Mouse (Mus musculus) kidney, embryonic 14.5 days (tissue): Measurements from ENCODE around the gene Ak4. TPM values are rescaled to one million over a fixed set of nuclear protein-coding genes. Genes with fewer than 3 reads are reported as not detected.

ENCODE experiments used
- ATAC-seq: fragments of 200-750 bp; cut with Nextera tagmentation; 2 replicates; pipeline ENCODE4 v1.8.0; 2017; ENCODE audit warnings: moderate number of reproducible peaks, mild to moderate bottlenecking, moderate TSS enrichment, moderate library complexity; ENCODE audit not compliant: low FRiP score, low TSS enrichment
- H3K27ac ChIP-seq: fragments of 300-500 bp; sonication (generic); 2 replicates; pipeline ENCODE4 v1.5.1; 2014; ENCODE audit warnings: low read depth, mild to moderate bottlenecking, low read length, moderate library complexity, mixed read lengths
- H3K27me3 ChIP-seq: fragments of 300-500 bp; sonication (generic); 2 replicates; pipeline ENCODE4 v1.6.1; 2014; ENCODE audit warnings: mild to moderate bottlenecking, low read length; ENCODE audit not compliant: control insufficient read depth, insufficient read depth
- H3K36me3 ChIP-seq: fragments of 300-500 bp; sonication (generic); 2 replicates; pipeline ENCODE4 v1.6.1; 2014; ENCODE audit warnings: low read length, mixed read lengths; ENCODE audit not compliant: control insufficient read depth, insufficient read depth
- H3K4me1 ChIP-seq: fragments of 300-500 bp; sonication (generic); 2 replicates; pipeline ENCODE4 v1.6.1; 2014; ENCODE audit warnings: low read length, mixed read lengths; ENCODE audit not compliant: control insufficient read depth, insufficient read depth
- H3K4me2 ChIP-seq: fragments of 300-500 bp; sonication (generic); replicated peaks from 2 replicates; pipeline ENCODE4 v1.6.1; 2014; ENCODE audit warnings: low read depth, mild to moderate bottlenecking, low read length
- H3K4me3 ChIP-seq: fragments of 300-500 bp; sonication (generic); 2 replicates; pipeline ENCODE4 v1.5.1; 2014; ENCODE audit warnings: mild to moderate bottlenecking, low read length
- H3K9ac ChIP-seq: fragments of 300-500 bp; sonication (generic); 2 replicates; pipeline ENCODE4 v1.6.1; 2014; ENCODE audit warnings: low read depth, mild to moderate bottlenecking, low read length, moderate library complexity
- H3K9me3 ChIP-seq: fragments of 300-500 bp; sonication (generic); 2 replicates; pipeline ENCODE4 v1.6.1; 2016; ENCODE audit warnings: low read length; ENCODE audit not compliant: control insufficient read depth
- WGBS: fragments of 180-500 bp; shearing (Covaris S2); extraction: QIAGEN DNeasy Blood & Tissue Kit; methylation state at CpG from one replicate; pipeline ENCODE4 v1.1.7; 2014; 5-methylcytosine and 5-hydroxymethylcytosine counted together
- polyA plus RNA-seq: library from polyadenylated mRNA; unstranded; fragments of >200 nt; fragmentation: Nextera tagmentation; extraction: Ambion mirVana; gene quantifications from 2 replicates; pipeline ENCODE4 v1.2.1, GENCODE M21; 2014

Gene Ak4
- polyA plus RNA-seq, 1 experiment from 2014 or later = 5.1 TPM

DNA sequence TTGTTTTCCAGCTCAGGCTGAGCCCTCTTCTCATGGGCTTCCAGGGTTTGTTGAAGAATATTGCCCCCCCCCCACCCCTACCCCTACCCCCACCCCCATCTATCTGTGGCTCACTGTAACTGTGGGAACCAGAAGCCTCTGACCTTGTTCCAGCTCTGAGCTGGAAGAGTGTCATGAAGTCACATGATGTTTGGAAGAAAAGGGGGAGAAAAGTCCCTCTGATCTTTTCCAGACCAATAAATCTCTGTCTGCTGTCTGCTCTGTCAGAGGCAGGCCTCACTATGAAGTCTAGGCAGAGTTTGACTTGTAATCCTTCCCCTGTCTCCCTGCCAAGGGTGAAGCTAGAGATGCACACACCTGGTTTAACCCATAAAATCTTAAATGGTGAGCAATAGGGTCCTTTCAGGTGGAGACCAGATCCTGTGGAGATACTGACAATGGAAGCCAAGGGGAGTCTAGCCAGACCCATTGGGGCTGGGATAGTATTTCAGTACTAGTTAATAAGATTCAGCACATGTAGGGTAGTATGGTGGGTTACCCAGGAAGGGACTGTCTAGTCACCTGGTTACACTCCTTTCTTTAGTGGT is 74.6 kb downstream of the Ak4 start:
- 0 out of 2 replicates have a peak, but pooled peaks have one; percentile 45 for ATAC-seq
- Histone ChIP-seq H3K27me3 (peaks cover 29% of the 10 kb centered on the region), H3K27ac (no peak overlapping the region), H3K4me3 (no peak overlapping the region), H3K4me1 (no peaks in the 10 kb centered on the region; the same call in 1 of the 2 replicates), H3K9me3 (no peaks in the 10 kb centered on the region), H3K4me2 (no peak overlapping the region), H3K9ac (no peak overlapping the region), H3K36me3 (no peaks in the 10 kb centered on the region)

DNA sequence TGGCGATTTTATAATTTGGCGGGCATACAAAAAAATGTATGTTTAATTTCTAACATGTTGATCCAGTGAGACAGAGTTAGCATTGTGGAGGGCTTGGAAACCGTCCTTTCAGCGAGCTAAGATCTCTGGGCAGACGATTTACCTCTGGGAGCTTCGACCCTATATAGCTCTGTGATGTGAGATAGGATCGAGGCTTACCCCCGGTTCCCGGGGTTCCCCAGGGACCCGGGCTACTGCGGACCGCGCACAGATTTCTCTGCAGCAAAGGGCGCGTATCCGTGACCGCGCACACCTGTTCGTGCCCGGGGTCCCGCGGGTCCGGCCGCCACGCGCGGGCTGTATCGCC is 77.1 kb downstream of the Ak4 start:
- no peaks in the 10 kb centered on the region for H3K9me3 ChIP-seq
- peaks cover 34% of the 10 kb centered on the region for H3K27me3 ChIP-seq
- peak overlapping the region; percentile 46 for H3K9ac ChIP-seq
- no peak for ATAC-seq
- H3K36me3 ChIP-seq = no peaks in the 10 kb centered on the region
- H3K4me2 ChIP-seq = peak overlapping the region; percentile 98
- peak overlapping the region; percentile 58 for H3K4me3 ChIP-seq
- no peak overlapping the region for H3K27ac ChIP-seq
- no peaks in the 10 kb centered on the region; the same call in 1 of the 2 replicates for H3K4me1 ChIP-seq
- 1% methylated on average over 28 of the region's 28 CpGs for WGBS

DNA sequence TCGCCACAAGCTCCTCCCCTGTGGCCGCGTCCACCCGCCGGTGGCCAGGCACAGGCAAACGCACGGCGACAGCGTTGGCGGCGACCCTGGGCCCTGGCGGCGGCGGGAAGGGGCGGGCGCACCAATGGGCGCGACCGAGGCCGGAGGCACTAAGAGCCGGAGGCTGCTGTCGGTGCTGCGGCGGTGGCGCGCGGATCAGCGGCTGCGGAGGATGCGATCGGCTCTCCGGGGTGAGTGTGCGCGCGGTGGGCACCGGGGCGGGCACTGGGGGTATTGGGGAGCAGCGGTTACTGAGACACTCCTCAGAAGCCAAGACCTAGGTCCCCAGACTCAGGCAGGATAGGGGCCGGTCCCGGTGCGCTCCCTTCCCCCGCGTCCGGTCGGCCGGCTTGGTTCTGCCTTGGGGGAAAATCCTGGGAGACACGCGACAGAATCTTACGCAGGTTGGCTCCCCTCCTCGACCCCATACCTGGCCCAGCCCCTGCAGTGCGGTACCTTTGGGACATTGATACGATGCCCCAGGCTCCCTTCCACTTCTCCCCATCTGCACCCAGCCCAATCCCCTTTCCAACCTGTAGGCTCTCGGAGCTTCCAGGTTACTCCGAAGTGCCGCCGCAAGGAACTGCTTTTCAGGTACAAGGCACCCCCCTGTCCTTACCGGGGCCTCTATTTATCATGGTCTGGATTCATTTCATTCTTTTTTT is 77.6 kb downstream of the Ak4 start, which contains the start of gene Dnajc6:
Dnajc6 (plus strand) TSS at position 115 of the 704 bp plus-strand sequence.
- peak; percentile 56 for ATAC-seq
- H3K36me3 ChIP-seq = no peaks in the 10 kb centered on the region
- H3K9ac ChIP-seq = peak within 1 kb of the TSS; percentile 46
- no peak within 1 kb of the TSS for H3K27ac ChIP-seq
- H3K4me1 ChIP-seq = no peaks in the 10 kb centered on the region; the same call in 1 of the 2 replicates
- H3K9me3 ChIP-seq = no peaks in the 10 kb centered on the region
- H3K4me2 ChIP-seq = peak within 1 kb of the TSS; percentile 98
- WGBS = under 1% methylated on average over 44 of the region's 57 CpGs
- H3K4me3 ChIP-seq = peak within 1 kb of the TSS; percentile 58
- H3K27me3 ChIP-seq = peaks cover 34% of the 10 kb centered on the region

DNA sequence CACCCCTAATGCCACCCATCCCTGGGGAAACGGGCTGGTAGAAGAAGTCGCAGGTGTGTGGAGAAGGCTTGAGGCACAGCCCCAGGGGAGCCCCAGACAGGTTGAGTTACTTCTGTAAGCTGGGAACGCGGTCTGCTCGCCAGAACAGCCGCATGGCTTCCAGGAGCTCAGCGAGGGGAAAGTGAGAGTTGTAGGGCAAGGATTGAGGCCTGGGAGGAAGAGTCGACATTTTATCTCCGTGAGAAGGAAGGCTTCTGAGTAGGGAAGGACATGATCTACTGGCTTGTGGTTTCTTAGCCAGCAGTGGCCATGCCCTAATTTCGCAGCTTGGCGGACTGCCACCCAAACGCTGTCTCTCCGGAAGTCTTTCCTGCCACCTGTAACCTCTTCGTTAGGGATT is 78.3 kb downstream of the Ak4 start:
- Histone ChIP-seq H3K27ac (no peak overlapping the region), H3K36me3 (no peaks in the 10 kb centered on the region), H3K4me1 (no peaks in the 10 kb centered on the region; the same call in 1 of the 2 replicates), H3K4me3 (peak overlapping the region; percentile 58), H3K4me2 (peak overlapping the region; percentile 98), H3K9ac (no peak overlapping the region), H3K9me3 (no peaks in the 10 kb centered on the region), H3K27me3 (peaks cover 34% of the 10 kb centered on the region)
- WGBS = 4% methylated on average over 14 of the region's 14 CpGs
- ATAC-seq = no peak

DNA sequence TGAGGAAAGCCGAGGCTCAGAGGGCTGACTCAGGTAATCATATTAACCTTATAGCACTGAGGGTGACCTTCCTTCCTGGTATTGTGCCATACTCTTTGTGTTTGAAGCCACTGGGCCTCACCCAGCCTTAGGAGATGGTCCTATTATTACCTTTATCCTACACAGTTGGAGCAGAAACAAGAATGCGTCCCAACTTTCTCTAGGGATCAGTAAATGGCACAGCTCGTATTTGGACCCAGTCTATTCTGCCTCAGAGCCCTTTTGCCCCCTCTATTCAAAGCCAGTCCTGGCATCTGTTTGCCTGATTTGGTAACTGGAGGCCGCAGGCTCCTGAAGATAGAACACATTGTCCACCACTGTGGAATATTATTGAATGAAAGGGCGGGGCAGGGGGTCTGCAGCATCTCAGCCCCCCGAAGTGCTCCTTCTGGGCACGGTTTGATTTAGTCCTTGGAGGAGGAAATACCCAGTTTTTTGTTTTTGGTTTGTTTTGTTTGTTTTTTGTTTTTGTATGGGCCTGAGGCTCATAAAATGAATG is 85.5 kb downstream of the Ak4 start:
- Histone ChIP-seq H3K9ac (no peak overlapping the region), H3K27ac (no peak overlapping the region), H3K4me2 (no peak overlapping the region), H3K4me3 (no peak overlapping the region), H3K27me3 (peaks cover 8% of the 10 kb centered on the region), H3K36me3 (no peaks in the 10 kb centered on the region), H3K9me3 (no peaks in the 10 kb centered on the region), H3K4me1 (no peaks in the 10 kb centered on the region)
- 84% methylated on average over 7 of the region's 7 CpGs for WGBS
- no peak for ATAC-seq

DNA sequence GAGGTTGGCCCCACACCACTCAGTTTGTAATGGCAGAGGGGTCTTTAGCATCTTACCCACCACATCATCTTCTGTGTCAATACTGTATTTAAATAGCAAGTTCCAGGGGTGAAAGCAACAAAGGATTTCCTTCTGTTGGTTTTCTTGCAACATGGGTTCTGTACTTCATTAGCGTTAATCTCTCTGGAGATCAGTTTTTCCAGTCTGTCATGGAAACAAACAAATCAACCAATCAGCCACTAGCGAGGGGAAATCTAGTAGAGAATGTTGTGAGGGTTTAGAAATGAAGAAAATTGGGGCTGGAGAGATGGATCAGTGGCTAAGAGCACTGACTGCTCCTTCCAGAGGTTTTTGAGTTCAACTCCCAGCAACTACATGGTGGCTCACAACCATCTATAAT is 86.9 kb downstream of the Ak4 start:
- no peak overlapping the region for H3K4me3 ChIP-seq
- no peak for ATAC-seq
- H3K4me2 ChIP-seq = no peak overlapping the region
- 78% methylated on average over 2 of the region's 2 CpGs for WGBS
- no peak overlapping the region for H3K9ac ChIP-seq
- H3K36me3 ChIP-seq = no peaks in the 10 kb centered on the region
- peaks cover 8% of the 10 kb centered on the region for H3K27me3 ChIP-seq
- H3K4me1 ChIP-seq = no peaks in the 10 kb centered on the region
- no peaks in the 10 kb centered on the region for H3K9me3 ChIP-seq
- no peak overlapping the region for H3K27ac ChIP-seq

DNA sequence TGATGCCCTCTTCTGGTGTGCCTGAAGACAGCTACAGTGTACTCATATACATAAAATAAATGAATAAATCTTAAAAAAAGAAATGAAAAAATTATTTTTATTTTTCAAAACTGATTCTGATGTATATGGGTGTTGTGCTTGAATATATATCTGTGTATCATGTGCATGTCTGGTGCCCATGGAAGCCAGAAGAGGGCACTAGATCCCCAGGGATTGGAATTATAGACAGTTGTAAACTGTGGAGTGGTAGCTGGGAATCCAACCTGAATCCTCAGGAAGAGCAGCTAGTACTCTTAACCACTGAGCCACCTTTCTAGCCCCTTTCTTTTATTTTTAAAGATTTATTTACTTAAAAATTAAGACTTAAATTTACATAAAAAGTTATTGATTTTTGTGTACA is 87.3 kb downstream of the Ak4 start:
- no peak overlapping the region for H3K9ac ChIP-seq
- H3K27me3 ChIP-seq = peaks cover 8% of the 10 kb centered on the region
- H3K27ac ChIP-seq = no peak overlapping the region
- H3K4me3 ChIP-seq = no peak overlapping the region
- H3K9me3 ChIP-seq = no peaks in the 10 kb centered on the region
- no peak for ATAC-seq
- no peak overlapping the region for H3K4me2 ChIP-seq
- no peaks in the 10 kb centered on the region for H3K4me1 ChIP-seq
- no peaks in the 10 kb centered on the region for H3K36me3 ChIP-seq

DNA sequence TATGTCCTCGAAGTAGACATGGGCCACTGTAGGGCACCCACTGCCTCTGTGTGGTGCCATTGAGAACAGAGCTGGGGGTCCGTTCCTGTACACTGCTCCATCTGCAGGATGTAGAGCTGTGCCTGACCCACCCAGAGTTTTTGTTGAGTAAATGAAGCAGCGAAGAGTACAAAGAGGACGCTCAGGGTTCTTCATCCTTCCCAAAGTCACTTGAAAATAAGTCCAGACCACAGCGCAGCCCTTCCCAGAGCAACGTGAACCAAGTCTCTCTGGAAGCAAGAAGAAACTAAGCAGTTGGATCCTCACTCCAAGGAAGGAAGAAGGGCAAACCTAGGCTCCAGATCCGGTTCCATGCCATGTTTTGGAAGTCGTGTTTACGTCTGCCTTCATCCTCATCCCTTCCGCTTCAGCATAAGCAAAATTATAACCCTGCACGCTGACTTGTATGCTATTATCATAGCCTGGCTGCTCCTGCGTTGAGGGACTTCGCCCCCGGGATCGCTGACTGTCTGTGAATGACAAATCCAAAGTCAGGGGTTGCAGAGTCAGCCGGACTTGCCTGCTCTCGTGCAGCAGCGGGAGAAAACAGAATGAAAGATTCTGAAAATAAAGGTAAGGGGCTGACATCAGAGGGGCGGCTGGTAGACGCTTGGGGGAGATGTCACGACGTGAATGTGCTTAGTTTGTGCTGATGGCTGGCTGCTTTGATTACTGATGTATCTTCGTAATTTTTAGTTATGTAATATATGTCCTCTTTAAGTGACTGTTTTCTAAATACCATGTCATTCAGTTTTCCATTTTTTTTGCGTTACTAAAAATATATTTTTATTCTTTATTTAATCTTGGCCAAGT is 88.7 kb downstream of the Ak4 start:
- H3K9ac ChIP-seq = no peak overlapping the region
- H3K27ac ChIP-seq = no peak overlapping the region
- peak overlapping the region; percentile 39 for H3K4me3 ChIP-seq
- 9% methylated on average over 24 of the region's 24 CpGs for WGBS
- peak overlapping the region; percentile 78 for H3K4me2 ChIP-seq
- peaks cover 8% of the 10 kb centered on the region for H3K27me3 ChIP-seq
- no peaks in the 10 kb centered on the region for H3K4me1 ChIP-seq
- ATAC-seq = no peak
- H3K36me3 ChIP-seq = no peaks in the 10 kb centered on the region
- no peaks in the 10 kb centered on the region for H3K9me3 ChIP-seq
